32 mouse cellular contexts compared by ENCODE assay signal in genomic region chr5:126806656-126807055, GRCm38 (mm10).
"Had no signal": no experiment of that assay in that cellular context is flagged by ENCODE, and none has a peak within 500 bp of the region (broad histone marks: within the 10 kb centered on the region; RNA-seq: fewer than 3 reads in every experiment).

No protein-coding gene starts in this region.

- H3K27ac ChIP-seq: heart, adult 2 months; heart, embryonic 10.5 days; heart, embryonic 13.5 days; heart, embryonic 15.5 days; hindbrain, embryonic 10.5 days; hindbrain, embryonic 12.5 days; hindbrain, embryonic 13.5 days; hindbrain, embryonic 14.5 days; hindbrain, embryonic 15.5 days; hindbrain, postnatal 0 days; intestine, embryonic 15.5 days; kidney, embryonic 15.5 days; kidney, postnatal 0 days; layer of hippocampus, adult 2 months; left cerebral cortex, adult 2 months had no signal

- H3K4me3 ChIP-seq: heart, adult 2 months; heart, embryonic 10.5 days; heart, embryonic 12.5 days; heart, embryonic 13.5 days; heart, embryonic 15.5 days; hindbrain, embryonic 10.5 days; hindbrain, embryonic 12.5 days; hindbrain, embryonic 13.5 days; hindbrain, embryonic 15.5 days; intestine, embryonic 15.5 days; kidney, embryonic 15.5 days; layer of hippocampus, adult 2 months; left cerebral cortex, adult 2 months had no signal

- H3K9me3 ChIP-seq: heart, embryonic 10.5 days; hindbrain, embryonic 15.5 days; intestine, embryonic 15.5 days had no signal

- ATAC-seq: hindbrain, embryonic 16.5 days; hindbrain, postnatal 0 days; inflammation-experienced regulatory T-cells, adult 6 months; intestine, embryonic 15.5 days; intestine, embryonic 16.5 days; intestine, postnatal 0 days had no signal

- DNase-seq: heart, adult 2 months; heart, postnatal 10 days; heart, postnatal 14 days; heart, postnatal 36 days; heart, postnatal 4 days; kidney, adult 11 months; kidney, adult 18-20 months; kidney, postnatal 14 days; kidney, postnatal 25 days; kidney, postnatal 4 days; layer of hippocampus, adult 9-11 months; layer of hippocampus, postnatal 36 days had no signal

- H3K27me3 ChIP-seq: heart, embryonic 12.5 days; heart, embryonic 13.5 days; heart, embryonic 15.5 days; hindbrain, embryonic 12.5 days; hindbrain, embryonic 13.5 days; hindbrain, embryonic 15.5 days; intestine, embryonic 15.5 days; kidney, embryonic 15.5 days had no signal

- H3K36me3 ChIP-seq: heart, embryonic 10.5 days; heart, embryonic 12.5 days; heart, embryonic 13.5 days; heart, embryonic 15.5 days; hindbrain, embryonic 10.5 days; hindbrain, embryonic 12.5 days; hindbrain, embryonic 13.5 days; hindbrain, embryonic 15.5 days; intestine, embryonic 15.5 days; kidney, embryonic 15.5 days had no signal

- H3K9ac ChIP-seq: heart, embryonic 12.5 days; heart, embryonic 13.5 days; heart, embryonic 15.5 days; hindbrain, embryonic 12.5 days; hindbrain, embryonic 13.5 days; hindbrain, embryonic 14.5 days; hindbrain, embryonic 15.5 days; intestine, embryonic 15.5 days; kidney, embryonic 15.5 days had no signal

- H3K4me2 ChIP-seq: heart, embryonic 11.5 days; heart, embryonic 12.5 days; heart, embryonic 13.5 days; heart, embryonic 15.5 days; hindbrain, embryonic 12.5 days; hindbrain, embryonic 13.5 days; hindbrain, embryonic 14.5 days; hindbrain, embryonic 15.5 days; intestine, embryonic 15.5 days; kidney, embryonic 15.5 days had no signal

- H3K4me1 ChIP-seq: heart, embryonic 10.5 days; heart, embryonic 12.5 days; heart, embryonic 13.5 days; heart, embryonic 15.5 days; hindbrain, embryonic 10.5 days; hindbrain, embryonic 12.5 days; hindbrain, embryonic 13.5 days; hindbrain, embryonic 15.5 days; intestine, embryonic 15.5 days; kidney, embryonic 15.5 days had no signal
